Mouse (Mus musculus) T-helper 1 cell (primary cell): ENCODE results near the gene Esp3.
"Not testable (repeated sequence)": the region's sequence is repeated elsewhere in the genome, so short reads cannot be mapped to it uniquely, and the experiment has no call there.

ENCODE experiments used
- in situ Hi-C: fragments of 300-600 bp; cut with MboI, MseI; formaldehyde crosslinking; loops from one replicate; pipeline ENCODE4 v1.15.1; 2025; ENCODE audit warnings: high pct_unique_total_duplicates

Esp3 gene

DNA sequence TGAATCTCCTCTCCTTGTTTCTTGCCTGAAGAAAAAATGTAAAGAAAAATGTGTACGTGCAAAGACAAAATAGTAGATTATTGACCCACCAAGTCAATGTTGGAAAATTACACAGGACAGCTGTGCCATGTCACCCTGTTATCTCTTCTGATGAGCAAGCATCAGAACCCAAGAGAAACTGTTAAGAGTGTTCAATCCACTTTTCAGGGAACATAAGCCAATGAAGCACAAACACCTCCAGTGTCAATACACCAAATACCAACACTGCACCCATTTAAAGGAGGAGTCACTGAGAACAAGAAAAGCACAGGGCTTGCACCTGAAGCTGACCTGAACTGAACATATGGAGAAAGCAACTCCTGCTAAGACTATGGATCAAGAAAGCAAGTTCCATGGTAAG lies at the start of gene Esp3:
Gene Esp3 (plus strand): TSS at position 301 of the 400 bp plus-strand sequence.
- in situ Hi-C loops, result not testable (repeated sequence)

DNA sequence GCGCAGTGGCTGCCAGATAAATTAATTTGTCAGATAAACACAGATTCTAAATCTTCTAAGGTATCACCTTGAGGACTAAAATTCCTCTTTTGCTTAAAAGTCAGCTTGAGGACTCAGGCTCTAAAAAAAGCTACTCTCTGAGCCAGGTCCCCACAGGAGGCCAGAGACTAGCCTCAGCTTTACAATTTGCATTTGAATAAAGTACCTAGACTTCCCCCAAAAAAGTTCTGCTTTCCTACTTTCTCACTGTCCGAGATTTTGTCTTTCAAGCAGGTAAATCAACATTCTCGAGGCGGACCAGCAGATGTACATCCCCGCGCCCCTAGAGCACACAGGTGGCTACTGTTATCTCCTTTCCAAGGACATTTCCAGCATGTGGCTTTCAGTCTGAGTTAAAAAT lies 48.0 kb upstream of the Esp3 start:
- in situ Hi-C loops, result not testable (repeated sequence)

DNA sequence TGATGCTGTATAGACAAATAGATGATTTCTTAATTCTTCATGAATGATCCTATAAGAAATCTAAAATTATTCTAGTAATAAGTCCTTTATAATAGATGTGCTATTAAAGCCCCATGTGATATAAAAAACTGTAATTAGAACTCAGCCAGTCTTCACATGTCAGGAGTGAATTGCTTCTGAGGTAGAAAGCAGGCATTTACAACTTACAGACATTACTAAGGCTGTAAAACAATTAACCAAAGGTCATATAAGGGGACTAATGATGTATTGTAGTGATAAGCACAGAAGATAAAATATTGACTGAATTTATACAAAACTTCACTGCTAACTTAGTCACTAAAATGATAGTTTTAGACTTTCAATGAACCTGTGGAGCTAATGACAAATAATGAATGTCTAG lies 40.6 kb upstream of the Esp3 start:
- in situ Hi-C loops, result no loop called here

DNA sequence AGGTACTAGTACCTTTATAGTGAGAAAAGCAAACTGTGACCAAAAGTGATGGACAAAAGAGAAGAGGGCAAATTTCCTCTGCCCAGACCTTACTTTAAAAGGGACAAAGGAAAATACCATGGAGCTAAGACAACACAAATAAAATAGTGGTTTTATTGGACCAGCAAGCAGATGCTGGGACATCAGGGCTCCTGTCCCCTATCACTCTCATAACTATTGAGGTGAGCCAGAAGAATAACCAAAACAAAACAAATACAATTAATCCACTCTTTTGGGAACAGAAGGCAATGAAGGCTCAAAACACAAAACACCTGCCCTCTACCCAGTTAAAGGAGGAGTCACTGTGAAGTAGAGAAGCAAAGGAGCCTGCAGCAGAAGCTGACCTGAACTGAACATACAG lies 33.6 kb upstream of the Esp3 start, which contains the start of gene Esp4:
Gene Esp4 (plus strand): TSS at position 301 of the 400 bp plus-strand sequence.
- in situ Hi-C loops, result no loop called here

DNA sequence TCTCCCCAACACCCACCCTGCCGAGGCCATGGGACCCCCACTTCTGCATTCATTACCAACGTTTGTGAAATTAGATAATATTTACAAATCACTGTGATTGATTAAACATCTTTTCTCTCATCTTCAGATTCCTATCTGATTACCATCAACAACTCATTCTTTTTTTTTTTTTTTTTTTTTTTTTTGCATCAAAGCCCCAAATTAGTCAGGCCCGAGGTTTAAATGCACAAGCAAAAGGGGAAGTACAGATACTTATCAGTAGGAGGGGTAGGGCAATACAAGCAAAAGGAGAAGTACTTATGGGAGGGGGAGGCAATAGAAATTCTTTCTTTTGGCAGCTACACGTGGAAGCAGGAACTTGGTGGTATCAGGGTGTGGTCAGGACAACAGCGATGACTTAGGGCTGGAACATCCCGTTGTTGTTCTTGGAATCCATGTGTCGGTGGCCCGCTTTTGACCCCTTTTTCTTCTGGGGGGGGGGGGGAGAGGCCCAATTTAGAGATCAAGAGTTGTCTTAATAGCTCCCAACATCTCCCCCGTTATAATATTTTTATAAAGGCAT lies 30.3 kb downstream of the Esp3 start:
- in situ Hi-C loops, result not testable (repeated sequence)

DNA sequence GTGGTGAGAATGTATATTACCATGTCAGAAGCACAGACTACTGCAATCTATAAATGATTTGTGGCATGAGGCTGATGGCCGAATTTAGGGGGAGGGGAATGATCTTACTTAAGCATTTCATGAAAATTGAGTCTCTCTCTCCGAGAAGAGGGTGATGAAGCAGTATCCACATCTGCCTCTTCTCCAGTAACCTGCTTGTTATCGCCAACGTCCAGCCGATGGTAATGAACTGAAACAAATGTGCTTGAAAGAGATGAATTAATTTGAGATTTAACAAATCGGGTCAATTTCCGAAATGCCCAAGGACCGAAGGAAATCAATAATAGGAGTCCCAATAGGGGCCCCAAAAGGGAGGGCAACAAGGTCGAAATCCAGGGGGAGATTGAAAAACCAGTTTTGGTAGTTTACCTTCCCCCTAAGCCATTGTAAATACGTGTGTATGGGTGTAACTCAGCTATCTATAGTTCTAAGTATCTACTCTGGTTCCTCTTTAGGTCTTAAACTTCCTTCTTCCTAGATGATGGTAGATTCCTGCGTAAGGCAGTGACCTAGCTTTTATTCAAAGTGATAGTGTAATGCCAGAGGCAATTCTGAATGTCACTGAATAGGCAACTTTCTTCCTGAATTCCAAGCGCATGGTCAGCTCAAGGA lies 31.4 kb downstream of the Esp3 start:
- in situ Hi-C loops, result not testable (repeated sequence)
